Mouse (Mus musculus): ENCODE data around the gene Aggf1. TPM values are rescaled to one million over a fixed set of nuclear protein-coding genes. Genes with fewer than 3 reads are reported as not detected.

The Aggf1 gene
- 35.0 and 37.7 TPM in 2 replicates for polyA plus RNA-seq (2015; fragmentation: Nextera tagmentation; extraction: Ambion mirVana)

DNA sequence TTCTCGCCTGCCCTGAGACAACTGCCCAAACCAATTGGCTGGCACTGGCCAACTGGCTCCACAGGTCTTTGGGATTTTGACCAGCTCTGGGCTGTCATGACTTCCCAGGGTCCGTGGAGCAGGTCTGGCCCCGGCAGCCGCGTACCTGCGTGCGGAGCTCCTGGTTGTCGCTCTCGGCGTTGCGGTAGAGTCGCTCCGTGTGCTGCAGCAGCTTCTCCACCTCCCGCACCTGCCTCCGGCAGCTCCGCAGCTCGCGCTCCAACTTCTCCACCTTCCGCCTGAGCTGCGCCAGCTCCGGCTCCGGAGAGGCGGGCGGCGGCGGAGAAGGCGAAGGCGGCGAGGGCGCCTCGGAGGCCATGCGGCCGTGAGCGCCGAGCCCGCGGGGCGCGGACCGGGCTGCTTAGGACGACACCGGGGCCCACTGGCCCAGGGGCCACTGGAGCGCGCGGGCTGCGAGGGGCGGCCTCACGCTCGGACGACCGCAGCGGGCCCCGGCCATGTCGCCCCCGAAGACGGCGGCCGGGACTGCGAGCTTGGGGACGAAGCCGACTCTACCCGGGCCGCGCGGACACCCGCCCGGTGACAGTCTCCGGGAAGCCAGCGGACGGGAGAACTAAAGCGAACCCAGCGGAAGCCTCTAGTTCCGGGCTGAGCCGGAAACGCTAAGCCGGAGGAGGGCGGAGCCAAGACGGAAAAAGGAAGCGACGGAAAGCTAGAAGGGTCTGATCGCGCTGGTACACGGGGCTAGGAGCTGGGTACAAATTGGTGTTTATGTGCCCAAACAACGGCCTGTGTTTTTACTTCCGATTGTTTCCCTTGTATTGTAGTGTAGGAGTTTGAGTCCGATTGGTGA lies at the start of gene Aggf1:
Gene Aggf1, minus strand, starts transcription at position 652 of the 853 bp plus-strand sequence.
- peak within 1 kb of the TSS; percentile 79 for H3K4me3 ChIP-seq (ENCODE audit: low read depth, low read length)
- WGBS = under 1% methylated on average over 86 of the region's 86 CpGs

DNA sequence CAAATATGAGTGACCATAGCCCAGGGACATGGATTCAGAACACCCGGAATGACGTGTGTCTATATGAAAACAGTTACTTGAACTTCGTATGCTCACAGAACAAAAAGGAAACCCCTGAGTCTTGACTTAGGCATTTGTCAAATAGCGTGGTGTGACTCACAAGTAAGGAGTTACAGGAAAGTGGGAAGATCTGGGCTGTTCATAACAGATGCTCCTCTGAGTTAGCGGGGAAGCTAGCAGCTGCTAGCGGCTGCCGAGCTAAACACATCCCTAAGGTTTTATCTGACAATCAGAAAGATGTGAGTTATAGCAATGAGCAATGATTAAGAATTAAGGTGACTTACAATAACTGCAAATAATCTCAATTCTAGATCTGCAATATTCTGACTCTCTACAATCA lies 49.8 kb upstream of the Aggf1 start:
- Histone ChIP-seq H3K9me3 (replicated peaks; ENCODE audit: control insufficient read depth, low read length, poor library complexity, severe bottlenecking) (no peaks in the 10 kb centered on the region), H3K4me3 (ENCODE audit: low read depth, low read length) (no peak overlapping the region), H3K9ac (ENCODE audit: low read depth, low read length) (no peak overlapping the region), H3K27me3 (ENCODE audit: control insufficient read depth, insufficient read depth, low read depth, low read length) (no peaks in the 10 kb centered on the region), H3K27ac (ENCODE audit: low read length) (no peak overlapping the region), H3K36me3 (ENCODE audit: control insufficient read depth, insufficient read depth, low read length) (no peaks in the 10 kb centered on the region), H3K4me2 (ENCODE audit: low read length) (no peak overlapping the region), H3K4me1 (ENCODE audit: control insufficient read depth, insufficient read depth, low read length) (peaks cover 4% of the 10 kb centered on the region)
- 77% methylated on average over 7 of the region's 7 CpGs for WGBS
- no peak for ATAC-seq

More for the DNA sequence above, at the start of gene Aggf1:
- Histone ChIP-seq H3K27me3 (ENCODE audit: control insufficient read depth, insufficient read depth, low read depth, low read length) (no peaks in the 10 kb centered on the region), H3K27ac (ENCODE audit: low read length) (peak within 1 kb of the TSS; percentile 81), H3K9ac (ENCODE audit: low read depth, low read length) (peak within 1 kb of the TSS; percentile 94), H3K4me1 (ENCODE audit: control insufficient read depth, insufficient read depth, low read length) (peaks cover 12% of the 10 kb centered on the region), H3K36me3 (ENCODE audit: control insufficient read depth, insufficient read depth, low read length) (peaks cover 9% of the 10 kb centered on the region), H3K4me2 (ENCODE audit: low read length) (peak within 1 kb of the TSS; percentile 83), H3K9me3 (replicated peaks; ENCODE audit: control insufficient read depth, low read length, poor library complexity, severe bottlenecking) (no peaks in the 10 kb centered on the region)
- peak; percentile 99 for ATAC-seq

DNA sequence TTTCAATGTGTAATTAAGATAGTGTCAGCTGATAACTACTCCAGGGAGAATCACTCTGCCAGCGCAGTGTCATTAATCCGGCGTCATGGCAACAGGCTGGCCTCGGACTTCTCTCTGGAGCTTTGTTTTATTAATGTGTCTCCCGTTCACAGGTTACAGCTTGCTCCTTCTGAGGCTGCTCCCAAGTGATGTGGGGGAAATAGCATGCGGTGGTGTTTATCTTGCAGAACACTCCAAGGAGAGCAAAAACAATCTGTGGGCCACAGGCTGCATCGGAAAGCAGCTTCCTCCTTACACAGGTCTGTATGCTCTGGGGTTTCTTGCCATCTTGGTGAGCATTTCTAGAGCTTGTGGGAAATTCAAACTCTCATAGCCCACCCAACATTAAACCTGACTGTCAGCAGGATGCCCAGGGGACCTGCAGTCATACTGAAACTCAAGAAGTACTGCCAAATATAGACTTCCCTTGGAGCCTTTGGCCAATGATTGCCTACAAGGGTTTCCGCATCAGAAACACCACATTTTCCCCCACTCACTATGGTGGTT lies 44.1 kb upstream of the Aggf1 start:
- H3K4me2 ChIP-seq (ENCODE audit: low read length) = peak overlapping the region; percentile 33
- H3K27me3 ChIP-seq (ENCODE audit: control insufficient read depth, insufficient read depth, low read depth, low read length) = no peaks in the 10 kb centered on the region
- H3K27ac ChIP-seq (ENCODE audit: low read length) = peak overlapping the region; percentile 80
- H3K36me3 ChIP-seq (ENCODE audit: control insufficient read depth, insufficient read depth, low read length) = no peaks in the 10 kb centered on the region
- H3K4me3 ChIP-seq (ENCODE audit: low read depth, low read length) = no peak overlapping the region
- peaks cover 21% of the 10 kb centered on the region for H3K4me1 ChIP-seq (ENCODE audit: control insufficient read depth, insufficient read depth, low read length)
- ATAC-seq = peak; percentile 89
- peak overlapping the region; percentile 44; the same call in 1 of the 2 replicates for H3K9ac ChIP-seq (ENCODE audit: low read depth, low read length)
- WGBS = 12% methylated on average over 8 of the region's 8 CpGs
- H3K9me3 ChIP-seq (replicated peaks; ENCODE audit: control insufficient read depth, low read length, poor library complexity, severe bottlenecking) = no peaks in the 10 kb centered on the region; the same call in 1 of the 2 replicates

DNA sequence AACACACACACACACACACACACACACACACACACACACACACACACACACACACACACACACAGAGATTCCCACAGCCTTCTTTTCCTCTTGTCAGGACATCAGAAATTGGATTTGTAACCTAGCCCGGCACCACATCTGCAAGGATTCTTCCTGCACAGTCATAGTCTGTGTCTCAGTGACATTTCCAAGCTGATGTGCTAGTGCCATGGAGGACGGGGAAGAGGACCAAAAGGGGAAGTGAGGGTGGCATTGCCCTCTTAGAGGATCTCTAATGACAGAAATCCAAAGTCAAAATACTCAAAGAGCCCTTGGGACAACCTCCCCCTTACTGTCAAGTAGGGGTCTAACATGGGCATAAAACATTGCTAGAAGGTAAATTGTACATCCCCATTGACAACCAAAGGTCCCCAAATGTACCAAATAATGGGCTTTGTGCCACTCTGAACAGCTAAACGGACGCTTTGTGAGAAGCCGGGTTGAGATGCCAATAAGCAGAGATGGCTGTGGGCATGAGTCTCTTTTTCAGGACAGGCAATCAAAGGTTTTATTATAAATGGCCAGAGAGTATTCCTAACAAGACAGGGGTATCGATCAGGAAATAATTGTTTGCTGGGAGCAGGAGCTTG lies 43.5 kb upstream of the Aggf1 start:
- Histone ChIP-seq H3K27ac (ENCODE audit: low read length) (peak overlapping the region; percentile 51), H3K4me3 (ENCODE audit: low read depth, low read length) (no peak overlapping the region), H3K9me3 (replicated peaks; ENCODE audit: control insufficient read depth, low read length, poor library complexity, severe bottlenecking) (no peaks in the 10 kb centered on the region; the same call in 1 of the 2 replicates), H3K4me1 (ENCODE audit: control insufficient read depth, insufficient read depth, low read length) (peaks cover 21% of the 10 kb centered on the region), H3K9ac (ENCODE audit: low read depth, low read length) (peak overlapping the region; percentile 44; the same call in 1 of the 2 replicates), H3K4me2 (ENCODE audit: low read length) (peak overlapping the region; percentile 33), H3K27me3 (ENCODE audit: control insufficient read depth, insufficient read depth, low read depth, low read length) (no peaks in the 10 kb centered on the region), H3K36me3 (ENCODE audit: control insufficient read depth, insufficient read depth, low read length) (no peaks in the 10 kb centered on the region)
- WGBS = 18% methylated on average over 6 of the region's 6 CpGs
- ATAC-seq = peak; percentile 57; the same call in 1 of the 2 replicates

DNA sequence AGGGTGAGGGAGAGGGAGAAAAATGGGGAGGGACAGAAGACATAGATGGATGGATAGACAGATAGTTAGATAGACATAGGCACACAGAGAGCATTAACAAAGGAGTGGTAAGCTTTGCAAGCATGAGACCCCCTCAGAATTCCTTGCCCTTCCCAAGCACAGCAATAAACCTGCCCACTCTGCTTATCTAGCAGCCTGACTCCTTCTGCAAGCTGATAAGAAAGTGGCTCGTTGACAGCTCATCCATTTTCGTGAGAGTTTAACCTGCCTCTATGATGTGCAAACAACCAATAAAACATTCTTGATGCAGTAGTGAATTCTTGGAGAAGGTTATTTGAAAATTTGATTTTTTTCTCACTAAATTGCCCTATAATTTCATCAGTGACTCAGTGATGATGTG lies 37.1 kb upstream of the Aggf1 start:
- Histone ChIP-seq H3K27me3 (ENCODE audit: control insufficient read depth, insufficient read depth, low read depth, low read length) (no peaks in the 10 kb centered on the region), H3K4me1 (ENCODE audit: control insufficient read depth, insufficient read depth, low read length) (no peaks in the 10 kb centered on the region), H3K27ac (ENCODE audit: low read length) (no peak overlapping the region), H3K36me3 (ENCODE audit: control insufficient read depth, insufficient read depth, low read length) (no peaks in the 10 kb centered on the region), H3K9ac (ENCODE audit: low read depth, low read length) (no peak overlapping the region), H3K4me2 (ENCODE audit: low read length) (no peak overlapping the region), H3K4me3 (ENCODE audit: low read depth, low read length) (no peak overlapping the region), H3K9me3 (replicated peaks; ENCODE audit: control insufficient read depth, low read length, poor library complexity, severe bottlenecking) (no peaks in the 10 kb centered on the region; the same call in 1 of the 2 replicates)
- WGBS = 53% methylated on average over 2 of the region's 2 CpGs
- ATAC-seq = no peak

DNA sequence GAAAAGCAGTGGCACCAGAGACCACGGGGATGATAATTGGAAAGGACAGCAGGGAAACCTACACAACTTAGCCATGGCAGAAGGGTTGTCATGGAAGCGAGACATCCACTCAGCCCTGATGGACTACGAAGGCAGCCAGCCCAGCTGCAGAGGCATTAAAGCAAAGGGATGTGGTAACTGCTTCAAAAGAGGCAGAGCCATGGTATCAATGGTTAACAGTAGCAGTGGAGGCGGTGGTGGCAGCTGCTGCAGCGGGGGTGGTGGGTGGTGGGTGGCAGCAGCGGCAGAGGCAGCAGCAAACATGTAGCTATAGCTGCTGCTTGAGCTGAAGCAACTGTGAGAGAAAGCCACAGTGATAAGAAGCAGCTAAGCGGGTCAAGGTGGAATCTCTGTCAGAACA lies 18.1 kb upstream of the Aggf1 start:
- H3K4me2 ChIP-seq (ENCODE audit: low read length) = no peak overlapping the region
- 86% methylated on average over 7 of the region's 7 CpGs for WGBS
- ATAC-seq = no peak
- no peaks in the 10 kb centered on the region for H3K27me3 ChIP-seq (ENCODE audit: control insufficient read depth, insufficient read depth, low read depth, low read length)
- no peak overlapping the region for H3K4me3 ChIP-seq (ENCODE audit: low read depth, low read length)
- H3K36me3 ChIP-seq (ENCODE audit: control insufficient read depth, insufficient read depth, low read length) = no peaks in the 10 kb centered on the region
- peaks cover 4% of the 10 kb centered on the region; the same call in 1 of the 2 replicates for H3K9me3 ChIP-seq (replicated peaks; ENCODE audit: control insufficient read depth, low read length, poor library complexity, severe bottlenecking)
- no peak overlapping the region for H3K27ac ChIP-seq (ENCODE audit: low read length)
- peaks cover 4% of the 10 kb centered on the region; the same call in 1 of the 2 replicates for H3K4me1 ChIP-seq (ENCODE audit: control insufficient read depth, insufficient read depth, low read length)
- no peak overlapping the region for H3K9ac ChIP-seq (ENCODE audit: low read depth, low read length)

DNA sequence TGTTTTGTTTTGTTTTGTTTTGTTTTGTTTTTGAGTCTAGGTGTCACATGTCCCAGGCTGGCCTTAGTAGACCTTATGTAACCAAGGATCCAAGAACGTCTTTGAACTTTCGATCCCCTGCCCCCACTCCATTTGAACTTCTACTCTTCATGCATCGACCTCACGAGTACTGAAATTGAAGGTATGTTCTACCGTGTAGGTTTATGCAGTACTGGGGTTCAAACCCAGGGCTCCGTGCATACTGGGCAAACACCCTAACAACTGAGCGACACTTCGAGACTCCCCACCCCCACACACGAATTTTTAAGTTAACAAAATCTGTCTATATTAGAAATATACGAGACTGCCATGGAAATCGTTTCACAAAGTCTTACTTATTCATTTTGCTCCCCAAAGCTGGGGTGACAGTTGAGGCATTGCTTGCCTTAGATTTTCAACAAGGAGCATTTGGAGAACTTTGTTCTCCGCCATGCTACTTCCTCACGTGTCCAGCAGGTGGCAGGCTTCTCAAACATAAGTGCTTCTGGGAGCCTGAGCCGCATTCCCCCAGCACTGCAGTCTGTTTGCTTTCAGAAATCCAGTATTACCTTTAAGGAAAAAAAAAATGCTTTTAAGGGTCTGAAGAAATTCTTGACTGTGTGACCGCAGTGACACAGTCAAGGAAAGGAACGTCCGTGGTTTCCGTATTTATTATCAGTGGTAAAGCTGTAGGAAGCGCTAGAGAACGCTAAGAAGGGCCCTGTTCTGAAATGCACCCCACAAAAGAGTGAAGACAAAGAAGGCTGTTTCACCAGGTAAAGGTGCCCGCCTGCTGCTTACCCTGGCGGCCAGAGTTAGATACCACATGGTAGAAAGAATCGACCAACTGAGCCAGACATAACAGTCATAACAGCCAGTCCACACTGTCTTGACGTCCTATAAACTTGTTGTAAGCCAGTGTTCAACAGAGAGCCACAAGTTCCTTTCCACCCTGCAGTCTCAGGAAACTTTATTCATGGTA lies 15.0 kb upstream of the Aggf1 start:
- Histone ChIP-seq H3K4me3 (ENCODE audit: low read depth, low read length) (no peak overlapping the region), H3K4me1 (ENCODE audit: control insufficient read depth, insufficient read depth, low read length) (peaks cover 4% of the 10 kb centered on the region; the same call in 1 of the 2 replicates), H3K4me2 (ENCODE audit: low read length) (peak overlapping the region; percentile 40), H3K36me3 (ENCODE audit: control insufficient read depth, insufficient read depth, low read length) (no peaks in the 10 kb centered on the region), H3K27me3 (ENCODE audit: control insufficient read depth, insufficient read depth, low read depth, low read length) (no peaks in the 10 kb centered on the region), H3K9me3 (replicated peaks; ENCODE audit: control insufficient read depth, low read length, poor library complexity, severe bottlenecking) (no peaks in the 10 kb centered on the region), H3K9ac (ENCODE audit: low read depth, low read length) (peak overlapping the region; percentile 44), H3K27ac (ENCODE audit: low read length) (peak overlapping the region; percentile 34; the same call in 1 of the 2 replicates)
- WGBS = 31% methylated on average over 24 of the region's 24 CpGs
- ATAC-seq = peak; percentile 81

DNA sequence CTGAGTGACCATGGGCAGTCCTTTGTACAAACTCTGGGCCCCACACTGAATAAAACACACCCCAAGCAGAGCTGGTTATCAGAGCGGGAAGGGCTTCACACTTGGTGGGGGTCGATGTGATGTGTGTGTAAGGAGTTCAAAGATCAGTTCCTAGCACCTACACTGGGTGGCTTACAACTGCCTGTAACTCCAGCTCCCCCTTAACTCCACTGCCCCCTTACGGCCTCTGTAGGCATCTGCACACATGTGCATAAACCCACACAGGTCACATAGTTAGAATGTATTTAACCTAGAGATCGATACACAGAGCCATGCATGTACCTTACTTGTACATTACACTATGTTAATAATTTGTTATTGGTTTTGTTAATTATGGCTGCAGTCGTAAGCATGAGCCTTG lies 13.1 kb upstream of the Aggf1 start:
- no peak overlapping the region for H3K4me2 ChIP-seq (ENCODE audit: low read length)
- peaks cover 4% of the 10 kb centered on the region; the same call in 1 of the 2 replicates for H3K4me1 ChIP-seq (ENCODE audit: control insufficient read depth, insufficient read depth, low read length)
- no peaks in the 10 kb centered on the region for H3K9me3 ChIP-seq (replicated peaks; ENCODE audit: control insufficient read depth, low read length, poor library complexity, severe bottlenecking)
- no peaks in the 10 kb centered on the region for H3K36me3 ChIP-seq (ENCODE audit: control insufficient read depth, insufficient read depth, low read length)
- 85% methylated on average over 5 of the region's 5 CpGs for WGBS
- H3K27ac ChIP-seq (ENCODE audit: low read length) = no peak overlapping the region
- no peaks in the 10 kb centered on the region for H3K27me3 ChIP-seq (ENCODE audit: control insufficient read depth, insufficient read depth, low read depth, low read length)
- H3K9ac ChIP-seq (ENCODE audit: low read depth, low read length) = no peak overlapping the region
- ATAC-seq = no peak
- no peak overlapping the region for H3K4me3 ChIP-seq (ENCODE audit: low read depth, low read length)

Data from midbrain, embryonic 16.5 days (tissue).